Mouse (Mus musculus) MEL (cell line): ENCODE data around the gene Olfr510. TPM values are rescaled to one million over a fixed set of nuclear protein-coding genes. Genes with fewer than 3 reads are reported as not detected.

Source experiments
- polyA plus RNA-seq, 2 experiments: library from polyadenylated mRNA; stranded (reverse) in 1 of 2; unstranded in 1 of 2; fragments of >175 nt in 1 of 2; fragments of >200 nt in 1 of 2; gene quantifications; 2 replicates each; pipeline versions ENCODE4 v1.2.1 to v1.2.4; 2012; ENCODE audit warnings: low replicate concordance in 2 of 2, low read depth in 1 of 2; ENCODE audit not compliant: insufficient read length in 2 of 2, insufficient read depth in 1 of 2, missing spikeins in 1 of 2
- total RNA-seq: library from RNA; depleted of rRNA; stranded (reverse); fragments of 300-350 nt; gene quantifications from 2 replicates; pipeline ENCODE4 v1.2.3, GENCODE M21; 2012; rRNA removed

The Olfr510 gene
- total and polyA plus RNA-seq, 3 experiments: not detected

Other genes starting within 250 kb of the Olfr510 start
- not detected in 2 replicates for gene Olfr497, start 246.0 kb upstream of the Olfr510 start, total RNA-seq
- not detected for gene Olfr497, start 246.0 kb upstream of the Olfr510 start, polyA plus RNA-seq
- gene Olfr498, start 201.1 kb upstream of the Olfr510 start, total RNA-seq: not detected in 2 replicates
- not detected for gene Olfr498, start 201.1 kb upstream of the Olfr510 start, polyA plus RNA-seq
- not detected in 2 replicates for gene Olfr502, start 141.4 kb upstream of the Olfr510 start, total RNA-seq
- gene Olfr502, start 141.4 kb upstream of the Olfr510 start, polyA plus RNA-seq: not detected
- gene Olfr503, start 121.9 kb upstream of the Olfr510 start, total RNA-seq: not detected in 2 replicates
- gene Olfr503, start 121.9 kb upstream of the Olfr510 start, polyA plus RNA-seq: not detected
- gene Olfr504, start 100.6 kb upstream of the Olfr510 start, total RNA-seq: not detected in 2 replicates
- gene Olfr504, start 100.6 kb upstream of the Olfr510 start, polyA plus RNA-seq: not detected
- not detected in 2 replicates for gene Olfr506, start 55.6 kb upstream of the Olfr510 start, total RNA-seq
- gene Olfr506, start 55.6 kb upstream of the Olfr510 start, polyA plus RNA-seq: under 1 TPM in 1 of 2 experiments, not detected in 1; 0.04 TPM
- gene Olfr507, start 44.6 kb upstream of the Olfr510 start, total RNA-seq: not detected in 2 replicates
- gene Olfr507, start 44.6 kb upstream of the Olfr510 start, polyA plus RNA-seq: not detected
- gene Olfr508, start 36.4 kb upstream of the Olfr510 start, total RNA-seq: not detected in 2 replicates
- not detected for gene Olfr508, start 36.4 kb upstream of the Olfr510 start, polyA plus RNA-seq
- gene Olfr509, start 14.5 kb upstream of the Olfr510 start, total RNA-seq: not detected in 2 replicates
- gene Olfr509, start 14.5 kb upstream of the Olfr510 start, polyA plus RNA-seq: not detected
- not detected in 2 replicates for gene Olfr512, start 46.9 kb downstream of the Olfr510 start, total RNA-seq
- not detected for gene Olfr512, start 46.9 kb downstream of the Olfr510 start, polyA plus RNA-seq
- gene Olfr513, start 84.6 kb downstream of the Olfr510 start, total RNA-seq: not detected in 2 replicates
- gene Olfr513, start 84.6 kb downstream of the Olfr510 start, polyA plus RNA-seq: not detected
- not detected in 2 replicates for gene Olfr514, start 159.6 kb downstream of the Olfr510 start, total RNA-seq
- gene Olfr514, start 159.6 kb downstream of the Olfr510 start, polyA plus RNA-seq: not detected
- gene Olfr516, start 184.1 kb downstream of the Olfr510 start, total RNA-seq: not detected in 2 replicates
- not detected for gene Olfr516, start 184.1 kb downstream of the Olfr510 start, polyA plus RNA-seq
- gene Olfr517, start 206.0 kb downstream of the Olfr510 start, total RNA-seq: not detected in 2 replicates
- not detected for gene Olfr517, start 206.0 kb downstream of the Olfr510 start, polyA plus RNA-seq
- not detected in 2 replicates for gene Olfr518, start 218.6 kb downstream of the Olfr510 start, total RNA-seq
- gene Olfr518, start 218.6 kb downstream of the Olfr510 start, polyA plus RNA-seq: not detected
- not detected in 2 replicates for gene Olfr519, start 228.0 kb downstream of the Olfr510 start, total RNA-seq
- gene Olfr519, start 228.0 kb downstream of the Olfr510 start, polyA plus RNA-seq: not detected